Mouse (Mus musculus) brain, adult 2 months (tissue): ENCODE results near the gene Ier5.

Source experiments
- DNase-seq: peaks from one replicate; pipeline ENCODE4 v3.0.0; 2011; ENCODE audit warnings: low read depth, low spot score

Gene Ier5

GRCm38 (mm10) chr1:155098486-155099279, 753 bp downstream of the Ier5 start:
- DNase-seq = peak; percentile 66

DNA sequence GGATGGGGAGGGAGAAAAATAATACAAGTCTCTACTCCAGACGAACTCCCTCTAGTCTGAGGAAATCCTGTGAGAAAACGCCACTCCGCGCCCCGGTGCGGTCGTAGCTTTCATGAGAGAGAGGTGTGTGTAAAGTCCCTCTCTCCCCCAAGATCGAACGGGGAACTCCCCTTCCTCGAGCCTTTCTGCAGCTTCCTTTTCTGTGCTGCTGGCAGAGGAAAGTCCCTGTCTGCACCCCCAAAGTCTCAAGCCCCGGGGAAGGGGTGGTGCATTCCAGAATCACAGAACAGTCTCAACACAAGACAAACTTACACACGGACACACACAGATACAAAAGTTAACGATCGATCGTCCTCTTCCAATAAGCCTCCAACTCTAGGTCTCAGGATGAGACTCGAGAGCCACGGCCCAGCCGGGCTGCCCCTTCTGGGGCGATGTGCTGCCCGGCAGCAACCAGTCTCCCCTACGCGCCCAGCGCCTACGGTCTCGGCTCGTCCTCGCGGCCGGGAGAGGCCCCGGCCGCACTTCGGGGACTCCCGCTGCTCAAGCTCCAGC, 1.4 kb downstream of the Ier5 start:
- peak; percentile 58 for DNase-seq

DNA sequence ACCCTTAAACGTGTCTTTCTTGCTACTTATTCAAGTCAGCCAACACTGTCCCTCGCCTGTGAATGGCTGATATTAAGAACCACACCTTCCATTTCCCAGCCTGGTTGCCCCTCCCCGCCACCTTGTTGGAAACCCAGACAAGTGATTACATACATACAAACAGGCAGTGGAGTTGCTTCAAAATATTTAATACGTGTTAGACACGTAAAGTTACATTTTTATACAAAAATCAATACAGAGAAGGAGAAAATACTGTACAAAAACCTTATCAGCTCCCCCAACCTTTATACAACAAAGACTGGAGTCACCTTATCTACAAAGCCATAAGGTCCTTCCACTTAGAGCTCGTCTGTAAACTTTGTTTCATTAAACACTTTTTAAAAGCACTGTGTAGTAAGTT, 2.1 kb downstream of the Ier5 start:
- DNase-seq = no peak

GRCm38 (mm10) chr1:155096620-155097261, 2.7 kb downstream of the Ier5 start:
- no peak for DNase-seq

DNA sequence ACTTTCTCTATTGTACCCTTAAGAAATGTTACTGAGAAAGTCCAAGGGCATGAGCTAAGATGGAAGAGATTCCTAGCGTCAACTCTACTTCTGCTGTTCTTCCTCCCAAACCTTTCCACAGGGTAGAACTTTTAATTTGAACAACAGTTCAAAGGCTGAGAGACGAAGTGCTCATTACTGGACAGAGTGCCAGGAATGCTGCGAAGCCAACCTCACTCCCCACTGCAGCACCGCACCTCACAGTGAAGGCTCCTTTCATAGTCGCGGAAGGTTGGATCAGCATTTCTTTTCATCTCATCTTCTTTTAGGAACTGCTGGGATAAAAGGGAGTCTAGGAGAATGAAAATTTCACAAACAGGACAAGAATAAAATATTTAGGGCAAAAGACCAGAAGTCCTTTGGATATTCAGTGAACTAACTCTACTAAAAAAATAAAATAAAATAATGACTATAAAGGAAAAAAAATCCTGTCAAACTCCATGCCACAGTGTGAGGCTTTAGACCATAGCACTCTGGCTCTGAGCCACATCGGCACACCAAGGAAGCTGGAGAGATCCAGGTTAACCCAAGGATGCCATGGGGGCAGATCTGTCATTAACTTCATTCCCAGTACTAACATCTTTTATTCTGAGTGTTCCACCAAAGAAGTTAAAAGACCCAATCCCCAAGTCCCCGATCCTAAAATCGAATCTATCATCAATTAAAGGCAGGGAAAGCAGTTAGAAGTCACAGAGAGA, 5.3 kb downstream of the Ier5 start:
- DNase-seq = peak; percentile 48

- no peak for DNase-seq
These were observed 6.2 kb downstream of the Ier5 start for GRCm38 (mm10) chr1:155093145-155093791.

DNA sequence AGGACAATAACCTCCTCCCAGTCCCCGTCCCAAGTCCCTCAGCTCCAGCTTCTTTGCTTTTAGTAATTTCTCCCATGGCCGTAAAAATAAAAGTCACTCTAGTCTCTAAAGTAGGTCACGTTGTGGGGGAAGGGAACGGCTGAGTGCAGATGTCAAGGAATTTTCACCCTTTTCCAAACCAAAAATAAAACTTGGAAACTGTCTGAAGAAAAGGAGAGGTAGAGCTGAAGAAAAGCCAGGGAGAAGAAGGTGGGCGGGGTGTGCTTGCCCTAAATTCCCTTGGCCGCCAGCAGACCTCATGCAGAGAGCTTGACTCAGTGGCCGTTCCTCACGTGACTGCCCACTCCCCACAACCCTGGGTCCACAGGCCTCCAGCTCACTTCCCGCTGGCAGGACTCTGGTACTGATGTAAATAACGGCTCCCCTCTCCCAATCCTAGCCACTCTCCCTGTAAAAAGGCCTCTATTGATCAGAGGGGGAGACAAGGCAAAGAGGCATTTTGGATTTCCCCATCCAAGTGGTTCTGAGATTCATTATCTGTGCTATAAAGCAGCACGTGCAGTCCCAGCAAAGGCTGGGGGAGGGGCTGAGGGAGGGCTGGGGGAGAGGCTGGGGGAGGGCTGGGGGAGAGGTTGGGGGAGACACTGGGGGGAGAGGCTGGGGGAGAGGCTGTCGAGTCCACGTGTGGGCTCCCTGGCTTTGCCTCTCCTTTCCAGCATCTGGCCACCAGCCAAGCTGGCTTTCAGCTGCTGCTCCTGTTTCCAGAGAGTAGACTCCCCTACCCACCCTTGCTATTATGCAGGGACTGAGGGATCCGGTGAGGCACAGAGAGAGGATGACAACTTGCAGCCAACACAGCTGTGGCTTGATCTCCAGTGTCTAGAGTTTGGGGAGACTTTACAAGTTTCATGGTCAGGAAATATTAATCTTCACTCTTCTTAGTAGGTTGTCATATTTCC, 7.3 kb downstream of the Ier5 start:
- DNase-seq = peak; percentile 71

DNA sequence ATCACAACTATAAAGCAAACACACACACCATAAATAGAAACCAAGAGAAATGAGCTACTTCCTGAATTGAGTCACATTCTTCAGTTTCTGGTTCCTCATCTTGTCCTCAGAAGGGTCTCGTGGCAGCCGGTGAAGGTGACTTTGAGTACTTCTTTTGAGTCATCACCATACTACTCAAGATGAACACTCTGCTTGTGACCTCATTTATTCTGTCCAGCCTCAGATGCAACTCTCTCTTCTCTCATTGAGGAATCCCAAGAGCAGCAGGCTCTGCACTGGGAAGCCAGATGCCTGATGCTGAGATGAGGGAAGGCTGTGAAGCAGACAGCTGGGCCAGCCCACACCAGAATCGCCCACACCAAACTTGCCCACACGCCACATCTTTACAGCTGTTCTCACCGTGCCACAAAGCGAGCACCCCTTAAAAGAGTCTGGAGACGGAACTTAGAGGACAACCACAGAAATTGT, 8.0 kb downstream of the Ier5 start:
- DNase-seq = peak; percentile 83

GRCm38 (mm10) chr1:155090736-155091135, 8.7 kb downstream of the Ier5 start:
- DNase-seq = no peak

DNA sequence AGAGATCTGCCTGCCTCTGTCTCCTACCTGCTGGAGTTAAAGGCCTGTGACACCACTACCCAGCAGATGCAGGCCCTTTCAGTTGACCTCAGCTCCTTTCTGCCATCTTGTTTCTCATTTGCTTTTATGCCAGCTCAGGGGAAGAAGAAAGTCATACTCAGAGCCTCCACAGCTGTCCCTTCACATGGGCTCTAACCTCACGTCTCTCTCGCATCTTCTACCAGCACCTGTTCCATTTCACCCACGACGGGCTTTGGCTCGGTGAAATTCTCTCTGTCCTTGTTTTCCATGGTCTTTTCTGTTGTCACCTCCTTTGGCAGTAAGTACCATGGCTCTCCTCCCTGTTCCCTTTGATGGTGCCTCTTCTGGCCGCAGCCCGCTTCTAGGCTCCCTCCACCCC, 9.1 kb downstream of the Ier5 start:
- DNase-seq = no peak

- peak; percentile 74 for DNase-seq
These were observed 10.4 kb downstream of the Ier5 start for GRCm38 (mm10) chr1:155088847-155089603.

DNA sequence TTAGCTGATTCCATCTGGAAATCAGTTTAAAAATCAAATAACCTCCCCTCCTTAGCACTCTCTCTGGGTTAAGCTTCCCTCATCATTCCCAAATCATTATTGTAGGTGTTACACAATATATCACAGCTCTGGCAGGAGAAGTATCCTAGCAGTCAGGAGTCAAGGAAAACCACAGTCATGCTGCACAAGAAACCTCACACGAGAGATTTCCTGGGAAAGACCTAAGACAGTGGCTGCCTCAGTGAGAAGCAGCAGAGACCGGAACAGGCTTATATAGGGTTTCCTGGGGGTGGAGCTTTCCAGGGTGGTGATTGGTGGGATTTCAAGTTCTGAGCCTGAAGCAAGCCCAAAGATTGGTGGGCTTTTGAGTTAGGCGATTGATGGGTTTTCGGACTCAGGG, 11.4 kb downstream of the Ier5 start:
- no peak for DNase-seq

DNA sequence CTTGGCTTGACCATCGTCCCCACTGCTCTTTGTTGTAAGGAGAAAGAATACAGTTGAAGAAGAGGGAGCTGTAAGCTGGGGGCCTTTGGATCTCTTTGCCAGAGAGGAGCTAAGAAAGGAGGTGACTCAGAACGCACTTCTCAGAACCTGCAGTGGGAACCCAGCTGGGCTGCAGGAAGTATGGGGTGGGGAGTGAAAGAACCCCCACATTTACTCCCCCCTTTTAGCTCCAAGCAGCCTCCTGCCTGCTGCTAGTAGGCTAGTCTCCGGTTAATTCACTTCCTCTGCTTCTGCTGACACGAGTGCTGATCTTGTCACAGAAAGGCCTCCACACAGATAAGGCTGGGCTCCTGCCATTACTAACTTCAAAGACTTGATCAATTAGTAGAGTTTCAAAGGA, 12.5 kb downstream of the Ier5 start:
- DNase-seq = peak; percentile 90

DNA sequence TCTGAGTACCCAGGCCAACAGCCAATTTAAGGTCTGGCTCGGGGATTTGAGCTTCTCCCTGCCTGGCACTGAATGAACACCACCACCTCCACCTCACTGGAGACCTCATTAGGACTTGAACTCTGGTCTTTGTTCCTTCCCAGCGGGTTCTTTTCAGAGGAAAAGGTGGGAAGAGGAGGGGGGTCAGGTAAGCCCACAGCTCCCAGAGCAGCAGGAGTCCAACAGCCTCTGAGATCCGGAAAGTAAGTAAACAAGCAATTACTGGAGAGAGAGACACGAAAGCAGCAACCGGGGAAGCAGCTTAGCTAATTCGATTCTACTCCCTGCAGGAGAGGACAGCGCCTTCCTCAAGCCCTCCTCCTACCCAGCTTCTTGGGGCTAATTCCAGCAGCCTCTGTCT, 13.0 kb downstream of the Ier5 start:
- DNase-seq = no peak

DNA sequence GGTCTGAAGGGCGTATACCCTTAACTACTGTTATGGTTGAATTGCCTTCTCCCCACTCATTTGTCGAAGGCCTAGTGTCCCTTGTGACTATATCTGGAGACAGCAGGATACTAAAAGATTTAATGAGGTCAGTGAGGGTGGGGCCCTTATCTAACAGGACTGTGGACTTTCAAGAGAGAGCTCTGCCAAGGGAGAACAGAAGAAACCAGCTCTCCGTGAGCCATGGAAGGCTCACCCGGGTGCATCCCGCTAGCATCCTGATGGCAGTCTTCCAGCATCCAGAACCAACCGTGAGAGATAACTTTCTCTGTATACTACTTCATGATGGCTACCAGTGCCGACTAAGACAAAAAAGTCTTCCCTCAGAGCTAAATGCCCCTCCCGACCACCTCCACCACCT, 14.6 kb downstream of the Ier5 start:
- no peak for DNase-seq

- DNase-seq = peak; percentile 93
These were observed 15.9 kb downstream of the Ier5 start for GRCm38 (mm10) chr1:155083271-155084265.

DNA sequence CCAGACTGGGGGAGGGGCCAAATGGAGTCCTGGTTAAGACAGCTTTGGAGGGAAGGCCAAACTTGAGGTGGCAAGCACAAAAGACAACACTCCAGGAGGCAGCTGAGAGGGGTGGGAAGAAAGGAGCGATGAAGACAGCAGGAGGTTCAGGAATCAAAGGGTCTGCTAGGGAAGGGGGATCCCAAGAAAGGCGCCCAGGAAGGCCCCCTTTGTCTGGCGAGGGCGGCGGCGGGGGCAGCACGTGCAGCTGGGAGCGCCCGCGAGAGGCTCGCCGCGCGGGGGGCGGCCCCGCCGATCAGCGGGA, 16.5 kb downstream of the Ier5 start:
- DNase-seq = peak; percentile 65

GRCm38 (mm10) chr1:155082158-155082964, 17.1 kb downstream of the Ier5 start:
- no peak for DNase-seq
